Mouse (Mus musculus): ENCODE data around the gene Nkx6-2. TPM values are rescaled to one million over a fixed set of nuclear protein-coding genes. Genes with fewer than 3 reads are reported as not detected.

Gene Nkx6-2
- polyA plus RNA-seq, 1 experiment from 2014 or later = 0.77 TPM

- Histone ChIP-seq H3K27ac (no peak overlapping the region), H3K4me2 (replicated peaks) (no peak overlapping the region), H3K36me3 (peaks cover 11% of the 10 kb centered on the region; the same call in 1 of the 2 replicates), H3K27me3 (no peaks in the 10 kb centered on the region), H3K4me3 (no peak overlapping the region), H3K4me1 (no peaks in the 10 kb centered on the region), H3K9me3 (no peaks in the 10 kb centered on the region), H3K9ac (no peak overlapping the region)
- 87% methylated on average over 2 of the region's 2 CpGs for WGBS
- no peak for ATAC-seq (ENCODE audit: insufficient number of reproducible peaks, insufficient read depth, low FRiP score, low TSS enrichment)
These were observed 18.4 kb downstream of the Nkx6-2 start for GRCm38 (mm10) chr7:139564161-139564560.

DNA sequence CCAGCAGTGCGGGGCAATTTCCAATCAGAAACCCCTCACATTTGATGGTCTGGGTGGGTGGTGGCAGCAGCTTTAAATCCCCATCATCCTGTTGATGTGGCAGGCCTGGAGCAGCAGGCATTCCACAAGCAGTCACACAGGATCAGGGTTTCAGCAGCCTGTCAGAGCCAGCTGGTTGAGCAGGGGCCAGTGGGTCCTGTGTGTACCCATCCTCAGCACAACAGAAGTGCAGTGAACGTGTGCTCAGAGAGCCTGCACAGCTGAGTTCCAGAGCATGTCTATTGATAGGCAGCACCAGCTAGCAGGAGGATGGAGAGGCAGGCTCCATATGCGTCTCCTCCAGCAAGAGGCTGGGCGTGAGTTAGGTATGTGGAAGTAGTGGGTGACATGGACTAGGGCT lies 19.2 kb downstream of the Nkx6-2 start:
- H3K4me2 ChIP-seq (replicated peaks) = no peak overlapping the region
- H3K27ac ChIP-seq = no peak overlapping the region
- no peaks in the 10 kb centered on the region for H3K9me3 ChIP-seq
- no peaks in the 10 kb centered on the region for H3K27me3 ChIP-seq
- H3K4me1 ChIP-seq = no peaks in the 10 kb centered on the region
- H3K4me3 ChIP-seq = no peak overlapping the region
- peaks cover 13% of the 10 kb centered on the region; the same call in 1 of the 2 replicates for H3K36me3 ChIP-seq
- ATAC-seq (ENCODE audit: insufficient number of reproducible peaks, insufficient read depth, low FRiP score, low TSS enrichment) = no peak
- H3K9ac ChIP-seq = no peak overlapping the region
- 84% methylated on average over 4 of the region's 4 CpGs for WGBS

- 80% methylated on average over 10 of the region's 10 CpGs for WGBS
- Histone ChIP-seq H3K27ac (no peak overlapping the region), H3K9me3 (no peaks in the 10 kb centered on the region), H3K4me3 (no peak overlapping the region), H3K9ac (no peak overlapping the region), H3K4me2 (replicated peaks) (no peak overlapping the region), H3K27me3 (no peaks in the 10 kb centered on the region), H3K36me3 (peaks cover 5% of the 10 kb centered on the region; the same call in 1 of the 2 replicates), H3K4me1 (0 out of 2 replicates have a peak, but pooled peaks cover 3% of the 10 kb centered on the region)
- ATAC-seq (ENCODE audit: insufficient number of reproducible peaks, insufficient read depth, low FRiP score, low TSS enrichment) = no peak
These were observed 22.9 kb downstream of the Nkx6-2 start for GRCm38 (mm10) chr7:139559659-139560058.

- Histone ChIP-seq H3K36me3 (peaks cover 5% of the 10 kb centered on the region; the same call in 1 of the 2 replicates), H3K9me3 (no peaks in the 10 kb centered on the region), H3K27me3 (no peaks in the 10 kb centered on the region), H3K27ac (no peak overlapping the region), H3K4me2 (replicated peaks) (no peak overlapping the region), H3K9ac (no peak overlapping the region), H3K4me1 (0 out of 2 replicates have a peak, but pooled peaks cover 3% of the 10 kb centered on the region), H3K4me3 (no peak overlapping the region)
- no peak for ATAC-seq (ENCODE audit: insufficient number of reproducible peaks, insufficient read depth, low FRiP score, low TSS enrichment)
- WGBS = 32% methylated on average over 10 of the region's 10 CpGs
These were observed 25.7 kb downstream of the Nkx6-2 start for GRCm38 (mm10) chr7:139556746-139557526.

DNA sequence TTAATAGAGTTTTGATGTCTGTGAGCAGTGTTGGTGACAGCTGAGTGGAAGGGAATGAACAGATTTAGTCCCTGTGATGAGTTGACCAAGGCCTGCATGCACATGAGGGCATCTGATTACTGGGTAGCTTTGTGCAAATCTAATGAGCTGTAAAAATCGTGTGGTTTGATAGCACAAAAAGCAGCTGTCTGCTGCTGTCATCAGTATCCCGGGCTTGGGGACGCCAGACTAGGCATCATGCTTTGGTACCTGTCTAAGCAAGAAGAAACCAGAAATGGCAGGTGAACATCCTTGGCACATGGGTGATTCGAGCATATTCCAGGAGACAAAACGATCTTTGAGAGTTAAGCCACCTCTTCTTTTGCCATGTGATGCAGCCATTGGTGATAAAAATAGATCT lies 26.3 kb downstream of the Nkx6-2 start:
- no peaks in the 10 kb centered on the region for H3K27me3 ChIP-seq
- no peak for ATAC-seq (ENCODE audit: insufficient number of reproducible peaks, insufficient read depth, low FRiP score, low TSS enrichment)

DNA sequence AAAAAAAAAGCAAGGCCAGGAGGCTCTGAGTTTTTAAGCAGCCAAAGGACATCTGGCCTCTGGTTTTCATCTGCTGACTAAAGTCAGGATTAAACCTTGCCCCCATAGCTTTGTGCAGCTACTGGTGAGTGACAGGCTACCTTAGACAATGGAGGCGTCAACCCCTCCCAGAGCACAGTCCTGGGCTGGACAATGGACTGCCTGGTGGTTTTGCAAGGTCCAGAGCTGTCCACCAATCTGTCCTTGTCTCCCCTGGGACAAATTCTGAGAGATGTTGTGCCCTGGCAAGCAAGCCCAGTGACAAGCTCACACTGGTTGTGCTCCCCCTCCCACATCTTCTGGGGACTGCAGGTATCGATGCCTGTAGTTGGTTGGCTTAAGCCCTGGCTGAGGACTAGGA lies 31.1 kb downstream of the Nkx6-2 start:
- Histone ChIP-seq H3K27ac (no peak overlapping the region), H3K4me1 (no peaks in the 10 kb centered on the region), H3K36me3 (no peaks in the 10 kb centered on the region), H3K9ac (no peak overlapping the region), H3K9me3 (no peaks in the 10 kb centered on the region), H3K4me3 (no peak overlapping the region), H3K27me3 (no peaks in the 10 kb centered on the region), H3K4me2 (replicated peaks) (no peak overlapping the region)
- WGBS = 62% methylated on average over 2 of the region's 2 CpGs
- no peak for ATAC-seq (ENCODE audit: insufficient number of reproducible peaks, insufficient read depth, low FRiP score, low TSS enrichment)

More for the DNA sequence above, 26.3 kb downstream of the Nkx6-2 start:
- H3K9ac ChIP-seq = no peak overlapping the region
- H3K4me3 ChIP-seq = no peak overlapping the region
- H3K4me2 ChIP-seq (replicated peaks) = no peak overlapping the region
- H3K36me3 ChIP-seq = peaks cover 5% of the 10 kb centered on the region; the same call in 1 of the 2 replicates
- WGBS = 55% methylated on average over 5 of the region's 5 CpGs
- H3K9me3 ChIP-seq = no peaks in the 10 kb centered on the region
- H3K4me1 ChIP-seq = 0 out of 2 replicates have a peak, but pooled peaks cover 3% of the 10 kb centered on the region
- H3K27ac ChIP-seq = no peak overlapping the region

DNA sequence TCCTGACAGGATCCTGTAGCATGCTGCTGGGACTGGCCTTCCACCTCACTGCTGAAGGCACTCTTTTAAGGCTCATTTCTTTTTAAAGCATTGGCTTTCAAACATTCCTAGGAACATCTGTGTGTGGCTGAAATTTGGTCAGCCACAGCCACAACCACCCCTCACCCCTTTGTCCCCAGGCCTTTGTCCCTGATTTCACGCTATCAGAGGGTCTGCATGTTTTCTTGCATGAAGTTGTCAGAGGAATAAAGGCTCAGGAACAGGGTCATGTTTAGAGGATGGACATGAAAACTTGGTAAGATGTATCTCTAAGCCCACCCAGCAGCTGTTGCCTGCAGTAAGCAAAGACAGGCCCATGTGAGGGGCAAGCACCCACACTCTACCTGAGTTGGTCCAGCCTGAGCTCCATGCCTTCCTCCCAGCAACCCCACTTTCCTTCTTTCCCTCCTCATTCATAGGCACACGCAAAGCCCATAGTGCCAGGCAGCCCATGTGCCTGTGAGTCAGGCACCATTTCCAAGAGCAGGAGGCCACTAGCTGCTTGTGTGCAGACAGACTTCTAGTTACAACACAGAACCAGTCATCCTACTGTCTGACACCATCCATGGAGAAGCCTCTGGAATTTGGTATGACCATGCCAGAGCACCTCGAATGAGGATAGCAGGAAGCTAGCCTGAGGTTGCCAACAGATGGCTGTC lies 32.4 kb downstream of the Nkx6-2 start:
- no peak for ATAC-seq (ENCODE audit: insufficient number of reproducible peaks, insufficient read depth, low FRiP score, low TSS enrichment)
- Histone ChIP-seq H3K4me3 (no peak overlapping the region), H3K4me2 (replicated peaks) (no peak overlapping the region), H3K27ac (no peak overlapping the region), H3K4me1 (peaks cover 2% of the 10 kb centered on the region; the same call in 1 of the 2 replicates), H3K9me3 (no peaks in the 10 kb centered on the region), H3K9ac (no peak overlapping the region), H3K36me3 (no peaks in the 10 kb centered on the region), H3K27me3 (no peaks in the 10 kb centered on the region)
- WGBS = 78% methylated on average over 3 of the region's 3 CpGs

- Histone ChIP-seq H3K4me1 (peaks cover 9% of the 10 kb centered on the region), H3K4me3 (no peak overlapping the region), H3K4me2 (replicated peaks) (no peak overlapping the region), H3K9ac (no peak overlapping the region), H3K27me3 (no peaks in the 10 kb centered on the region), H3K9me3 (no peaks in the 10 kb centered on the region), H3K27ac (no peak overlapping the region), H3K36me3 (peaks cover 2% of the 10 kb centered on the region; the same call in 1 of the 2 replicates)
- 75% methylated on average over 2 of the region's 2 CpGs for WGBS
- ATAC-seq (ENCODE audit: insufficient number of reproducible peaks, insufficient read depth, low FRiP score, low TSS enrichment) = no peak
These were observed 35.3 kb downstream of the Nkx6-2 start for GRCm38 (mm10) chr7:139547325-139547724.

DNA sequence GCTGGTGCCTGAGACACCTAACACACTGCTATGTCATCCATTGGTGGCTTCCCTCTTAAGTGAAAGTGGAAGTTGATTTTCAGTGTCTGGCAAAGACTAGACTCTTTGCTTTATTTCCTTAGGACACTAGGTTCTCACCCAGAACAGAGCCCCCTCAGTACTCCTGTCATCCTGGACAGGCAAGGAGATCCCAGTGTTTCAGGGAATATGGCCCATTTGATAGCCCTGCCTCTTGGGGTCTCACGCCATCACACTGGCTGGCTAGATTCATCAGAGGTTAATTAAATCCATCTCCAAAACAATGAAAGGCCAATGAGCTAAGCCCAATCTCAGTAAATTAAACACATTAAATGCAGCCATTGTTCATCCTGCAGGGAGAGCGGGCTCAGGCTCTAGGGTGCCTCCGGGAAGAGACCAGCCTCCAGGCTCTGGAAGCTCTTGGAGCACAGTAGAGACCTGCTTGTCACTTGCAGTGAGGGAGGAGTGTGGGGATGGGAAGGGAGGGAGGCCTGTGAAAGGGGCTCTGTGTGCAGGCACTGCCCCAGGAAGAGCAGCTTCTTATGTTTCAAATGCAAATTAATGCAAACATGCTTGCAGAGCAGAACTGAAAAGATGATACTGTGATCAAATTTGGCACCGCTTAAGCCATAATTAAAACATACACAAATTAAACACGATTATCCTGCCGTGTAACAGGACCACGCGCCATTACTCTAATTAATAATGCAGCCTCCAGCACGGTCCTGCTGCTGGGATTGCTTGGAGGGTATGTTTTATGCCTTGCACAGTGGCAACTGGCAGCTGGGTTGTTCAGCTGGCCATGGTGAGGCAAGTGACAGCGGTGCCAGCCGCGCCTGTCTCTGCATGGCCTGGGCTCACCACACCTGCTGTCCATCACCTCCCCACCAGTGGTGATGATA lies 37.6 kb downstream of the Nkx6-2 start:
- Histone ChIP-seq H3K9ac (no peak overlapping the region), H3K9me3 (no peaks in the 10 kb centered on the region), H3K4me2 (replicated peaks) (no peak overlapping the region), H3K27me3 (no peaks in the 10 kb centered on the region), H3K4me1 (peaks cover 9% of the 10 kb centered on the region), H3K36me3 (peaks cover 2% of the 10 kb centered on the region; the same call in 1 of the 2 replicates), H3K4me3 (no peak overlapping the region), H3K27ac (no peak overlapping the region)
- no peak for ATAC-seq (ENCODE audit: insufficient number of reproducible peaks, insufficient read depth, low FRiP score, low TSS enrichment)
- 41% methylated on average over 12 of the region's 12 CpGs for WGBS

DNA sequence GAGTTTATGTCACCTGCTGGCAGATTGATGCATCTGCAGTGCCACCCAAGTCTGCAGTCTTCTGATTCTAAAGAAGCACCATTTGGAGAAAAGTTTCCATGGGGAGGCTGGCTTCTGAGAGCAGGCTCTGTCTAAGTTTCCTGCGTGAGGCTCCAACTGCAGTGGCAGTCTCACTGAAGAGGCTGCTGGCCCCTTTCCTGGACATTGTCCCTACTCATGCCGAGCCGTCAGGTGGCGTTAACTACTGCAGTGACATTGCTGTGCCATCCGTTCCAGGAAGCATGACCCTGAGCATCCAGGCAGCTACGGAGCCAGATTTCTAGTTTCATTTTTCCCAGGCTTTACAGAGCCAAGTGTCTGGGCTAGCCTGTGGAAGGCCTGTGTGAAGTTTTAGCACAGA lies 41.2 kb downstream of the Nkx6-2 start:
- Histone ChIP-seq H3K27me3 (no peaks in the 10 kb centered on the region), H3K9ac (no peak overlapping the region), H3K9me3 (no peaks in the 10 kb centered on the region), H3K4me2 (replicated peaks) (no peak overlapping the region), H3K4me3 (no peak overlapping the region), H3K27ac (no peak overlapping the region), H3K4me1 (peaks cover 9% of the 10 kb centered on the region), H3K36me3 (peaks cover 2% of the 10 kb centered on the region; the same call in 1 of the 2 replicates)
- 90% methylated on average over 6 of the region's 6 CpGs for WGBS
- ATAC-seq (ENCODE audit: insufficient number of reproducible peaks, insufficient read depth, low FRiP score, low TSS enrichment) = no peak

GRCm38 (mm10) chr7:139540601-139541000 lies 42.0 kb downstream of the Nkx6-2 start:
- Histone ChIP-seq H3K9ac (no peak overlapping the region), H3K9me3 (no peaks in the 10 kb centered on the region), H3K4me2 (replicated peaks) (no peak overlapping the region), H3K4me3 (no peak overlapping the region), H3K4me1 (peaks cover 9% of the 10 kb centered on the region), H3K36me3 (peaks cover 2% of the 10 kb centered on the region; the same call in 1 of the 2 replicates), H3K27me3 (no peaks in the 10 kb centered on the region), H3K27ac (no peak overlapping the region)
- 83% methylated on average over 1 of the region's 1 CpGs for WGBS
- no peak for ATAC-seq (ENCODE audit: insufficient number of reproducible peaks, insufficient read depth, low FRiP score, low TSS enrichment)
